Mouse (Mus musculus): ENCODE data around the gene Rnf187.
"Not testable (repeated sequence)": the region's sequence is repeated elsewhere in the genome, so short reads cannot be mapped to it uniquely, and the experiment has no call there.

The Rnf187 gene

DNA sequence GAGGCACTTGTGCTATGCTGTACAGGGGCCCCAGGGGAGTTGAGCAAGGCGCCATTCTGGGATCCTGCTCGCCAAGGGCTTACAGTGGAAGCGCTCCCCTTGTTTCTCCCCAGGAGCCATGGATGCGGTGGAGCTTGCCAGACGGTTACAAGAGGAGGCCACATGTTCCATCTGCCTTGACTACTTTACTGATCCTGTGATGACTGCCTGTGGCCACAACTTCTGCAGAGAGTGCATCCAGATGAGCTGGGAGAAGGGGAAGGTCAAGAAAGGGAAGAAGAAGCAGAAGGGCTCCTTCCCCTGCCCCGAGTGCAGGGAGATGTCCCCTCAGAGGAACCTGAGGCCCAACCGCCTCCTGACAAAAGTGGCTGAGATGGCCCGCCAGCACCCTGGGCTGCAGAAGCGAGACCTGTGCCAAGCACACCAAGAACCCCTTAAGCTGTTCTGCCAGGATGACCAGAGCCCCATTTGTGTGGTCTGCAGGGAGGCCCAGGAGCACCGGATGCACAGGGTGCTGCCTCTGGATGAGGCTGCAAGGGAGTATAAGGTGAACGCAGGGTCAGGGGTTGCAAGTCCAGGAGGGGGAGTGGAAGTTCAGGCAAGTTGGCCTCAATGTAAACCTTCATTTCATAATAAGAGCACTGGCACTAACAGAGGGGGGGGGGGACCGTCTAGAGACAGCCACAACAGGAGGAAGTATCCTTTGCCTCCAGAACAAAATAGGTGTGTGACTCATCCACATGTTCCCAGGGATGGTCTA lies 26.5 kb upstream of the Rnf187 start:
- DNase-seq (ENCODE audit: low spot score), result no peak

DNA sequence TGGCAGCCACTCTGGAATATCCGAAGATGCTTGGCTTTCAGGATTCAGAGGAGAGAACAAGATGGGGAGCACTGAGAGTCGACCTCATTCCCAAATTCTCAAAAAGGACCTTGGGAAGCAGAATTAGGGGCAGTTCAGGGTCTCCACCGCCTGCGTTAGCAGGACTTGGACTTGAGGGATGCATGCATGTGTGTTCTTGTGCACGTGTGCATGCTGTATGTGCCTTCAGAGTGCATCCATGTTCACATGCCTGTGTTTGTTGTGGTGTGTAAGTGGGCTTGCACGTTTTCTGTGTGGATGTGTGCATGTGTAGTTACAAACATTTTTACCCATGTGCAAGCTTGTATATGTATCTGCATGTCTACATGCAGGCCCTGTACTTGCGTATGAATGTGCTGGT lies 25.5 kb upstream of the Rnf187 start:
- no peak for DNase-seq (ENCODE audit: low spot score)

DNA sequence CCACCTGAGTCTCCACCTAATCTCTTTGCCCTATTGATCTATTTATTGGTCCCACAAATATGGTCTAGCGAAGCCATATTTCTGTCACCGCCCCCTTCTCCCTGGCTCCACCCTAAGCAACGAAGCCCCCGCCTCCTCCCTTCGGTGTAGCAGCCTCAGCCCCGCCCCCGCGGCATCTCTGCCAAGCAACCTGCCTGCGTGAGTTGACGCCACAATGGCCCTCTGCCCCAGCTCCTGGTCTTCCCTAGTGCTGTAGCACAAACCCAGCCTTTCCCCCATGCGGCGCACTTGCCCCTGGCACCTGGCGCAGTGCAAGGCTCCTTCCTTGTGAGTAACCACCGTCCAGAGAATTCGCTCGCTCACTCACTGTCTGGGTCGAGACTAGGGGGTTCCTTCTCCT lies 24.8 kb upstream of the Rnf187 start:
- DNase-seq (ENCODE audit: low spot score), result no peak

GRCm38 (mm10) chr11:58961364-58962177 lies 22.9 kb upstream of the Rnf187 start:
- DNase-seq (ENCODE audit: low spot score), result no peak

DNA sequence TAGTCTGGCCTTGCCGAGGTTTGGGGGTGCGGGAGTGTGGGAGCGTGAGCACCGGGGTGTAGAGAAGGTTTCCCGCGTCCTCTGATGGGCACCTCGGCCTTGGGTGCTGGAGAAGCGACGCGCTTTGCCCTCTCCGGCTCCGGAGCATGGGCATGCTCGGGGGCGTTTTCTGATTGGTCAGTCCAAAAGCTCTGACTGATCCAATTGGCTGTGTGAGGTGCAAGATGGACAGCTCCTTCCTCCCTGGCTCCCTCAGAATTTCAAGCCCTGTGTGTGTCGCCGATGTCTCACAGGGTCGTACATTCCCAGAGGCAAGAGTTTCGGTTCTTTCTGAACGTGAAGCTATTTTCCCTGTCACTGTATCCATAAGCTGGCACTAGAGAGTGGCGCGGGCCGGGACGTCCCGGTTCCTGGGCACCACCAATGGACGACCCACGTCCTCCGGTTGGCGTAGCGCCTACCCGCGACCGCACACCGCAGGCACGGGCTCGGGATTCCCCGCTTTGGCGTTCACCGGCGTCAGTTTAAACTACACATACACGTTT lies 21.3 kb upstream of the Rnf187 start:
- no peak for DNase-seq (ENCODE audit: low spot score)

GRCm38 (mm10) chr11:58959186-58959825 lies 20.6 kb upstream of the Rnf187 start:
- no peak for DNase-seq (ENCODE audit: low spot score)

DNA sequence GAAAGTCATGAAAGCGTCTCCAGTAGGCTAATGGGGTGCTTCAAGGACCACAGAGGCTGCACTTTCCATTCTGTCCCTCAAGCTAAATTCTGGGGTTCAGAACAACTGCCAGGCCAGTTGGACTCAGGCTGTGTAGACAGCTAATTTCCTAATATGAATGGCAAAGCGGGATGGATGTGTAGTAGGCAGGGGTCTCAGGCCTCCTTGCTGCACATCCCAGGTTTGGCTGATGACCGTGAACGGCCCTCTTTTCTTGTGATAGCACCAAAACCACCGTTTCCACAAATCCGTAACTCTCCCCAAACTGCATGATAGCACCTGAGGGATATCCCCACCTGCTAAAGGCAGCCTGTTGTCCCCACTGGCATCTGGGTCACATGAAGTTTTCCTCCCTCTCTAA lies 19.8 kb upstream of the Rnf187 start:
- no peak for DNase-seq (ENCODE audit: low spot score)

DNA sequence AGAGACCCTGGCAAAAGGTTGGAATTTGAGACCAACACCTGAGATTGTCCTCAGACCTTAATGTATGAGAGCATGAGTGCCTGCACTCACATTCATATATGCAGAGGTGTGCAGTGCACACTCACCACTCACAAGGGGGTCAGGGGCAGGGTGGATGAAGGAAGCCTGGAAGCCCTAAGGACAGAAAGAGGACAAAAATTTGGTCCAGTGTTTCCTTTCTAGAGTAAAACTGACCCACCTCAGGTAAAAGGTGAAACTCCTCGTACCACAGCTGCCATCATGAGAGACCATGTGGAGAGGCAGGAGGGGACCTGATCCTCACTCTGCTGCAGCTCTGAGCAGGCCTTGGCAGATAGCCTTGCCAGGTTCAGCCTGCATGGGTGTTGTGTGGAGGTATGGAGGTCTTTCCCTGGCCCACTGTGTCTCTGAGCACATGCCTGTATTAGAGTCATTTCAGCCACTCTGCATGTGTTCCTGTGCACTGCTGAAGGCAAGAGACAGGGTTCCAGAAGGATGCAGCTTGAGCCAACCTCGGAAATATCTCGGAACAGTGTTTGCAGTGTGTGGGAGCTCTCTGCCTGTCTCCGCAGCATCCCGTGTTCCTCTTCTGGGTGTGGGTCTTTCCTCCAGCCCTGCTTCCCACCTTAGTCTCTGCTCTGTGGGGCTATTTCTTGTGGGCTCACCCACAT lies 18.7 kb upstream of the Rnf187 start:
- DNase-seq (ENCODE audit: low spot score), result no peak

DNA sequence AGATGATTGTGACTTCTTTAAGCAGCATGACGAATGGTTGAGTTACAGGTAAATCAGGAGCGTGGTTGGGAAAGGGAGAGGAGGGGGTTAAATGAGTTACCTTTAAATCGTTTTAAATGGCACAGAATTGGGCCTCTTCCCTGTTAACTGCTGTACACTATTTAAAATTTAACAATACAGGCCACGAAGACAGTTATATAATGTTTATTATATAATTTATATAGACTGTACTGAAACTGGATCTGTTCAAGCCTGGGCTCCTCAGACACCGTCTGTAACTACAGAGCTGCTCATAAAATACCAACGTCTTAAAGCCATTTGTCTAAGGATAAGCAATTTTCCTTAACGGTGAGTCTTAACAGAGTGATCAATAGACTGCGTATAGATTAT lies 17.1 kb upstream of the Rnf187 start:
- no peak for DNase-seq (ENCODE audit: low spot score)

GRCm38 (mm10) chr11:58955143-58955867 lies 16.6 kb upstream of the Rnf187 start:
- DNase-seq (ENCODE audit: low spot score), result peak; percentile 54

DNA sequence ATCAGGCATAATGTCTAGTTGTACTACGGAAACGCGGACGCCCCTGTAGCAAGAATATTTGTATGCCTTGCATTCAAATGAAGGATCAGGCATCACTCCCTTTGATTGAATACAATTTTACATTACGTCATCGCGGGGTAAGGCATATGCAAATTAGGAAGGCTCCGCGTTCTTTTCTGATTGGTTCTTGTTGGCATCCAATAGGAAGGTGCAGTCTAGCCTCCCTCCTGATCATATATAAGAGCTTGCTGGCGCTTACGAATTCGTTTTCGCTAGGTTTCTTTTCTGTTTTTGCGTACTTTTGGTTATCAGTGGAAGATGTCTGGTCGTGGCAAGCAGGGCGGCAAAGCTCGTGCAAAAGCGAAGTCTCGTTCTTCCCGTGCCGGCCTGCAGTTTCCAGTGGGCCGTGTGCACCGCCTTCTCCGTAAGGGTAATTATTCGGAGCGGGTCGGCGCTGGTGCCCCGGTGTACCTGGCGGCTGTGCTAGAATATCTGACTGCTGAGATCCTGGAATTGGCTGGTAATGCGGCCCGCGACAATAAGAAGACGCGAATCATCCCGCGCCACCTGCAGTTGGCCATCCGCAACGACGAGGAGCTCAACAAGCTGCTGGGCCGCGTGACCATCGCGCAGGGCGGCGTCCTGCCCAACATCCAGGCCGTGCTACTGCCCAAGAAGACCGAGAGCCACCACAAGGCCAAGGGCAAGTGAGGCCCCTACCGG lies 15.9 kb upstream of the Rnf187 start, which contains the start of the genes Hist3h2a and Trim17:
Gene Hist3h2a, plus strand, starts transcription at position 266 of the 723 bp plus-strand sequence.
Gene Trim17, plus strand, starts transcription at position 266 of the 723 bp plus-strand sequence.
- peak; percentile 100 for DNase-seq (ENCODE audit: low spot score)

- not testable (repeated sequence) for DNase-seq (ENCODE audit: low spot score)
Observed at GRCm38 (mm10) chr11:58954170-58954419, 15.4 kb upstream of the Rnf187 start.

GRCm38 (mm10) chr11:58953351-58954169 lies 14.8 kb upstream of the Rnf187 start:
- peak; percentile 71 for DNase-seq (ENCODE audit: low spot score)

DNA sequence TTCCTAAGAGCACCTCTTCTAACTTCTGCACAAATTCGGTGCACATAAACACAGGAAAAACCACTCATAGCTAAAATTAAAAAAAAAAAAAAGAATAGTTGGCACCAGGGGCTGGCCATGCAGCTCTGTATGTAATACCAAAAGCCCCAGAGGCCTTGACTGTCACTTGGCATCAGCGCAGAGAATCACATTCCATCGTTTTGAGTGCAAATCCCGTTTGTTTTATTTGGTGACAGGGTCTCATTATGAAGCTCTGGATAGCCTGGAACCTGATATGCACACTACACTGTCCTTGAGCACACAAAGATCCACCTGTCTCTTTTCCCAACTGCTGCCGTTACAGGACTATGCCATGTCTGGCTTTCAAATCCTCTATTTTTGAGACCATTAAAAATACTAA lies 12.5 kb upstream of the Rnf187 start:
- no peak for DNase-seq (ENCODE audit: low spot score)

- DNase-seq (ENCODE audit: low spot score), result peak; percentile 86
Observed at GRCm38 (mm10) chr11:58949480-58950431, 11.0 kb upstream of the Rnf187 start.

DNA sequence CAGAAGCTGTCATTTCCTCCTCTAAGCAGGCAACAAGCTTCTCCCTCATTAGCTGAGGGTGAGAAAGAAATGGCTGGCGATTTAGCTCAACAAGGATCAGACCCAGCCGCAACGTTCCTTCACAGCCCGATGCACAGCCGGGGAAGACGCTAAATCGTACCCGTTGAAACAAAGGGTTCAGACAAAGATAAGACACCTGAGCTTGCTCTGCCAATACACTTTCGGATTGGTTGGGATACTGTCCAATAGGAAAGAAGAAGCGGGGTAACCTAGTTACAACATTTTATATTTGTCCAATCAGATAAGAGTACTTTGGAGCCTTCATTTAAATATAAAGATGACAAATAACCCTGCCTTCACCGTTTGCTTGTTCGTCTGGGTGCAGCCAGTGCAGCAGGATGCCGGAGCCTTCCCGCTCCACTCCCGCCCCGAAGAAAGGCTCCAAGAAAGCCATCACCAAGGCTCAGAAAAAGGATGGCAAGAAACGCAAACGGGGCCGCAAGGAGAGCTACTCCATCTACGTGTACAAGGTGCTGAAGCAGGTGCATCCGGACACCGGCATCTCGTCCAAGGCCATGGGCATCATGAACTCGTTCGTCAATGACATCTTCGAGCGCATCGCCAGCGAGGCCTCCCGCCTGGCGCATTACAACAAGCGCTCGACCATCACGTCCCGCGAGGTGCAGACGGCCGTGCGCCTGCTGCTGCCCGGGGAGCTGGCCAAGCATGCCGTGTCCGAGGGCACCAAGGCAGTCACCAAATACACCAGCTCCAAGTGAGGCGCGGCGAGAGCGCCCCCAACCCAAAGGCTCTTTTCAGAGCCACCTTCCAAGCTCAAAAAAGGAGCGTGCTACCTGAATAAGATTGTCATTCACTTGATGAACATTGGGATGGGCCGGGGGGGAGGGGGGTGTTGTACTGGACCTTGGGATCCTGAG lies 10.1 kb upstream of the Rnf187 start, which contains the start of gene Hist3h2ba:
Gene Hist3h2ba, plus strand, starts transcription at position 379 of the 938 bp plus-strand sequence.
- peak; percentile 99 for DNase-seq (ENCODE audit: low spot score)

DNA sequence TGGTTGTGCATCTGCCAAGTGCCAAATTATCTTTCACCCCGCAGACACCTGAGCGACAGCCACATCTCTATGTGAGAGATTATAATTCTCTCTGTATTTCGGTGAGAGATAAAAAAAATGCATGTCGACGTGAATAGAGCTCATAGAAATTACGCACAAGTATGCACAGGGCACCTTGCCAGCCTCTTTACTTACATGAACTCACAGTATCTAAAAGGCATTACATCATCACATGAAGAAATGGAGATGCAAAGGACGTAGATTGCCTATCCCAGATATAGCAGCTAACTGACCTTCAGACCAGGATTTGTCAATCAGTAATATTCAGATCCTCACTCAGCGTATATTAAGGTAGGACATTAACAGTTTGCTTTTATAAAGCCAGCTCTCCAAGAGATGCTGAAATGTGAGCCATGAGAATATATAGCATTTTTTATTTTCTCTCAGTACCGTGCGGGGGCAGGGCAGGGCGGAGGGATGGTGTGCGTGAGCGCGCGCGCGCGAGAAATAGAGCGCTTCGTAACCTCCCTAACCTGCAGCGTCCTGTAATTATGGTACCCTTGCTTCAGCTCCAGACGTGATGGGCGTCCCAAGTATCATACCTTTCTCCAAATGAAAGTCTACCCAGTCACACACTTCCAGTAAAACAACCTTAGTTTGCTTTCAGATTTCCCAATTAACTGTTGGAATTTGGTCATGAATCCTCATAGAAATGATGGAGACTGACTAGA lies 9.2 kb upstream of the Rnf187 start:
- DNase-seq (ENCODE audit: low spot score), result peak; percentile 75

Data from MN1 (cell line).